In the genomic region with DNA sequence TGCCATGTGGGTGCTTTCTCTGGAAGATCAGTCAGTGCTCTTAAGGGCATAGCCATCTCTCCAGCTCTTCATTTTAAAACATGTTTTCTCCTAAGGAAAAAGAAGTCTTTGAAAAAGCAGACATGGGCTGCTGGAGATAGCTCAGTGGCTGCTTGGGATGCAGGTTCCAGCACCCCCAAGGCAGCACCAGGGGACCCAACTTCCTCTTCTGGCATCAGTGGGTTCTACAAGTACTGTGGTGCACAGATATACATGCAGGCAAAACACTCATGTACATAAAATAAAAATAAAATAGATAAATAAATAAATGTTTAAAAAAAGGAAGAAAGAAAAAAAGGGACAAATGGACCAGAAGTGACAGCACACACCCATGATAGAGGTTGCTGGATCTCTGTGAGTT, we compare ENCODE assay signal across 21 mouse cellular contexts. TPM values are rescaled to one million over a fixed set of nuclear protein-coding genes. Genes with fewer than 3 reads are reported as not detected.
DNase-seq lines count a peak whose midpoint lies in the region; TF ChIP-seq lines count a peak whose summit lies in the region.
"Had no signal": no experiment of that assay in that cellular context is flagged by ENCODE, and none has a peak within 500 bp of the region (broad histone marks: within the 10 kb centered on the region; RNA-seq: fewer than 3 reads in every experiment).

No protein-coding gene starts in this region.

- H3K4me1 ChIP-seq in E14TG2a.4 (replicated peaks; ENCODE audit: low read depth, low read length): peaks cover 15% of the 10 kb centered on the region
- H3K4me1 ChIP-seq in ES-E14 (ENCODE audit: control insufficient read depth in 2 of 2, insufficient read depth in 2 of 2, low read length in 2 of 2, poor library complexity in 1 of 2): peaks cover 0 to 4% of the 10 kb centered on the region in 2 experiments; a peak in 1 of 4 replicates
- H3K4me1 ChIP-seq: embryonic facial prominence, embryonic 12.5 days; embryonic facial prominence, embryonic 15.5 days; hindbrain, embryonic 12.5 days; hindbrain, embryonic 15.5 days had no signal

- H3K27ac ChIP-seq in ES-E14 (ENCODE audit: insufficient read depth, low read depth, low read length, poor library complexity, severe bottlenecking): no peak overlapping the region
- H3K27ac ChIP-seq: embryonic facial prominence, embryonic 12.5 days; embryonic facial prominence, embryonic 15.5 days; gastrocnemius, adult 2 months; hindbrain, embryonic 12.5 days; hindbrain, embryonic 15.5 days had no signal

- no peak overlapping the region for H3K4me3 ChIP-seq in E14TG2a.4 (replicated peaks; ENCODE audit: low read length)
- H3K4me3 ChIP-seq in ES-E14 (ENCODE audit: insufficient read depth in 1 of 2, low read depth in 1 of 2, low read length in 2 of 2, poor library complexity in 1 of 2, severe bottlenecking in 1 of 2): no peak overlapping the region
- H3K4me3 ChIP-seq: embryonic facial prominence, embryonic 12.5 days; embryonic facial prominence, embryonic 15.5 days; gastrocnemius, adult 2 months; hindbrain, embryonic 12.5 days; hindbrain, embryonic 15.5 days had no signal

- no peaks in the 10 kb centered on the region for H3K9me3 ChIP-seq in E14TG2a.4 (ENCODE audit: low read length)
- H3K9me3 ChIP-seq in ES-E14 (ENCODE audit: control insufficient read depth, insufficient read depth, low read depth, low read length): no peaks in the 10 kb centered on the region
- H3K9me3 ChIP-seq: embryonic facial prominence, embryonic 12.5 days; embryonic facial prominence, embryonic 15.5 days; hindbrain, embryonic 12.5 days; hindbrain, embryonic 15.5 days had no signal

- TF ChIP-seq CTCF in E14TG2a.4 (conservative IDR thresholded peaks at IDR 0.05; ENCODE audit: low read length): peak; percentile 93

- in situ Hi-C loops in ES-E14 (cut with MboI; ENCODE audit: low sequenced_read_pairs in 2 of 2, unreplicated experiment in 2 of 2): no loop called here

- no peaks in the 10 kb centered on the region for H3K27me3 ChIP-seq in E14TG2a.4 (ENCODE audit: insufficient read depth, low read length)
- H3K27me3 ChIP-seq: embryonic facial prominence, embryonic 12.5 days; embryonic facial prominence, embryonic 15.5 days; hindbrain, embryonic 12.5 days; hindbrain, embryonic 15.5 days had no signal

- no peak overlapping the region for H3K9ac ChIP-seq in ES-E14 (ENCODE audit: insufficient read depth, low read depth, low read length, poor library complexity, severe bottlenecking)
- H3K9ac ChIP-seq: embryonic facial prominence, embryonic 12.5 days; embryonic facial prominence, embryonic 15.5 days; forebrain, postnatal 0 days; hindbrain, embryonic 12.5 days; hindbrain, embryonic 15.5 days had no signal

- H3K36me3 ChIP-seq in E14TG2a.4 (ENCODE audit: insufficient read depth, low read length) (no peaks in the 10 kb centered on the region), ES-E14 (ENCODE audit: control insufficient read depth, insufficient read depth, low read length, poor library complexity, severe bottlenecking) (no peaks in the 10 kb centered on the region)
- H3K36me3 ChIP-seq: embryonic facial prominence, embryonic 12.5 days; embryonic facial prominence, embryonic 15.5 days; hindbrain, embryonic 12.5 days; hindbrain, embryonic 15.5 days had no signal

- peak; percentile 56 for DNase-seq in ES-E14 (ENCODE audit: low read depth, low spot score)
- peak; percentile 35 for DNase-seq in MEL-GATA-1-ER (ENCODE audit: extremely low read depth, low read depth)
- DNase-seq in R1 (ENCODE audit: low read depth, low spot score): peak; percentile 40
- no peak for DNase-seq in kidney, adult 11 months
- no peak for DNase-seq in embryo, embryonic 11 days
- DNase-seq in testis, postnatal 14 days (ENCODE audit: low spot score): no peak
- no peak for DNase-seq in ovary, postnatal 10 days (ENCODE audit: low spot score)
- DNase-seq: adrenal gland, postnatal 14 days; cerebellum, adult 11 months; cerebellum, adult 2 months; cerebellum, adult 9-11 months; cerebellum, postnatal 25 days; forebrain, postnatal 0 days; gastrocnemius, adult 2 months; gastrocnemius, postnatal 14 days; kidney, adult 18-20 months had no signal

TF ChIP-seq in ES-E14, 5 proteins besides CTCF, POLR2A, EP300 and RAD21:
- TF ChIP-seq ZC3H11A (IDR thresholded peaks at IDR 0.05; ENCODE audit: borderline replicate concordance, low read depth, low read length) (no peak), CHD2 (IDR thresholded peaks at IDR 0.05; ENCODE audit: low read depth, low read length) (no peak), MAFK (IDR thresholded peaks at IDR 0.05; ENCODE audit: insufficient read depth, low read depth, low read length) (no peak)

RNA-seq across cellular contexts. Expression of a gene that starts 21.9 kb away (rescaled TPM):
- 33.5 and 34.5 TPM in 2 replicates for total RNA-seq in ES-E14 (2012; rRNA removed)

Comparison
In these comparisons a context has a peak if more than half of its experiments do, and no peak if none do; other contexts are left out.
1. DNase-seq: peak in ES-E14 (single experiment), MEL-GATA-1-ER (single experiment) and R1 (single experiment); none in kidney, adult 11 months (single experiment), embryo, embryonic 11 days (single experiment), testis, postnatal 14 days (single experiment) and ovary, postnatal 10 days (single experiment).